Mouse (Mus musculus) MEL (cell line): Measurements from ENCODE around the gene Rfx7. TPM values are rescaled to one million over a fixed set of nuclear protein-coding genes. Genes with fewer than 3 reads are reported as not detected.
"Not testable (repeated sequence)": the region's sequence is repeated elsewhere in the genome, so short reads cannot be mapped to it uniquely, and the experiment has no call there.

Source experiments
- DNase-seq: peaks from one replicate; pipeline ENCODE4 v3.0.0; 2011; ENCODE audit warnings: low read depth, low spot score
- H3K27ac ChIP-seq: 2 replicates; pipeline ENCODE4 v1.5.1; 2012; ENCODE audit warnings: low read depth, mild to moderate bottlenecking, control low read depth, low read length, moderate library complexity; ENCODE audit not compliant: control insufficient read depth
- H3K27me3 ChIP-seq, 2 experiments: fragments of 150-350 bp in 1 of 2; sonication (generic) in 1 of 2; 2 replicates each; pipeline ENCODE4 v1.6.1; 2012; ENCODE audit warnings: low read length in 2 of 2, mild to moderate bottlenecking in 2 of 2, improper control_type of control experiment in 1 of 2, moderate library complexity in 1 of 2; ENCODE audit not compliant: insufficient read depth in 2 of 2, control insufficient read depth in 1 of 2
- H3K36me3 ChIP-seq, 2 experiments: 2 replicates each; pipeline ENCODE4 v1.6.1; 2012 to 2014; ENCODE audit warnings: low read length in 2 of 2, improper control_type of control experiment in 1 of 2, inconsistent platforms in 1 of 2, mild to moderate bottlenecking in 1 of 2; ENCODE audit not compliant: insufficient read depth in 2 of 2, control insufficient read depth in 1 of 2
- H3K4me1 ChIP-seq, 2 experiments: fragments of 150-350 bp in 1 of 2; sonication (generic) in 1 of 2; 2 replicates each; pipeline ENCODE4 v1.6.1; 2012; ENCODE audit warnings: low read length in 2 of 2, improper control_type of control experiment in 1 of 2, mild to moderate bottlenecking in 1 of 2; ENCODE audit not compliant: insufficient read depth in 2 of 2, control insufficient read depth in 1 of 2
- H3K4me3 ChIP-seq, 2 experiments: fragments of 150-350 bp in 1 of 2; sonication (generic) in 1 of 2; 2 replicates each; pipeline ENCODE4 v1.5.1; 2012; ENCODE audit warnings: low read depth in 2 of 2, low read length in 2 of 2, mild to moderate bottlenecking in 2 of 2, moderate library complexity in 2 of 2, control low read depth in 1 of 2, improper control_type of control experiment in 1 of 2; ENCODE audit not compliant: control insufficient read depth in 1 of 2, insufficient read depth in 1 of 2
- H3K79me2 ChIP-seq: 2 replicates; pipeline ENCODE4 v1.6.1; 2012; ENCODE audit warnings: mild to moderate bottlenecking, low read length, moderate library complexity; ENCODE audit not compliant: control insufficient read depth, poor library complexity, insufficient read depth
- H3K9ac ChIP-seq: 2 replicates; pipeline ENCODE4 v1.6.1; 2012; ENCODE audit warnings: low read depth, mild to moderate bottlenecking, control low read depth, low read length, moderate library complexity; ENCODE audit not compliant: control insufficient read depth, poor library complexity, severe bottlenecking
- H3K9me3 ChIP-seq: fragments of 150-350 bp; sonication (generic); replicated peaks from 2 replicates; pipeline ENCODE4 v1.6.1; 2012; ENCODE audit warnings: mild to moderate bottlenecking, low read length, improper control_type of control experiment, moderate library complexity; ENCODE audit not compliant: insufficient read depth
- CHD1 ChIP-seq: IDR thresholded peaks from 2 replicates; pipeline ENCODE4 v1.6.1; 2012; ENCODE audit warnings: low read depth, mild to moderate bottlenecking, inconsistent platforms, low read length, improper control_type of control experiment
- EP300 ChIP-seq, 2 experiments: IDR thresholded peaks; 2 replicates each; pipeline ENCODE4 v1.6.1; 2011; ENCODE audit warnings: improper control_type of control experiment in 2 of 2, low read length in 2 of 2, low read depth in 1 of 2, mild to moderate bottlenecking in 1 of 2
- GABPA ChIP-seq: IDR thresholded peaks from 2 replicates; pipeline ENCODE4 v1.6.1; 2012; ENCODE audit warnings: low read depth, mild to moderate bottlenecking, inconsistent platforms, low read length, improper control_type of control experiment, moderate library complexity
- GATA1 ChIP-seq: IDR thresholded peaks from 2 replicates; pipeline ENCODE4 v1.6.1; 2011; ENCODE audit warnings: low read depth, low read length, improper control_type of control experiment
- HCFC1 ChIP-seq: IDR thresholded peaks from 2 replicates; pipeline ENCODE4 v1.6.1; 2012; ENCODE audit warnings: low read depth, mild to moderate bottlenecking, inconsistent platforms, low read length, improper control_type of control experiment, moderate library complexity
- KAT2A ChIP-seq: conservative IDR thresholded peaks from 2 replicates; pipeline ENCODE4 v1.6.1; 2012; ENCODE audit warnings: low read depth, low read length, improper control_type of control experiment, inconsistent platforms
- MAX ChIP-seq: IDR thresholded peaks from 2 replicates; pipeline ENCODE4 v1.6.1; 2011; ENCODE audit warnings: low read length, improper control_type of control experiment
- MEF2A ChIP-seq: IDR thresholded peaks from 2 replicates; pipeline ENCODE4 v1.6.1; 2014; ENCODE audit warnings: low read depth, mild to moderate bottlenecking, inconsistent platforms, low read length, improper control_type of control experiment; ENCODE audit not compliant: poor library complexity, insufficient replicate concordance, severe bottlenecking; ENCODE audit errors: extremely low read depth
- MXI1 ChIP-seq: IDR thresholded peaks from 2 replicates; pipeline ENCODE4 v1.6.1; 2011; ENCODE audit warnings: mild to moderate bottlenecking, low read depth, low read length, improper control_type of control experiment
- NELFE ChIP-seq: IDR thresholded peaks from 2 replicates; pipeline ENCODE4 v1.6.1; 2011; ENCODE audit warnings: low read depth, low read length, improper control_type of control experiment
- POLR2AphosphoS2 ChIP-seq: IDR thresholded peaks from 2 replicates; pipeline ENCODE4 v1.6.1; 2011; ENCODE audit warnings: low read length, improper control_type of control experiment
- RCOR1 ChIP-seq: IDR thresholded peaks from 2 replicates; pipeline ENCODE4 v1.6.1; 2012; ENCODE audit warnings: low read depth, mild to moderate bottlenecking, inconsistent platforms, low read length, improper control_type of control experiment
- SIN3A ChIP-seq: IDR thresholded peaks from 2 replicates; pipeline ENCODE4 v1.6.1; 2012; ENCODE audit warnings: low read length, improper control_type of control experiment, inconsistent platforms
- TAL1 ChIP-seq: IDR thresholded peaks from 2 replicates; pipeline ENCODE4 v1.6.1; 2012; ENCODE audit warnings: mild to moderate bottlenecking, inconsistent platforms, low read length, moderate library complexity, mixed read lengths
- TCF12 ChIP-seq: IDR thresholded peaks from 2 replicates; pipeline ENCODE4 v1.6.1; 2014; ENCODE audit warnings: low read depth, mild to moderate bottlenecking, inconsistent platforms, low read length, improper control_type of control experiment, moderate library complexity
- USF1 ChIP-seq: IDR thresholded peaks from 2 replicates; pipeline ENCODE4 v1.6.1; 2014; ENCODE audit warnings: low read depth, mild to moderate bottlenecking, inconsistent platforms, low read length, improper control_type of control experiment, moderate library complexity
- USF2 ChIP-seq, 2 experiments: IDR thresholded peaks; 2 replicates each; pipeline ENCODE4 v1.6.1; 2011 to 2012; ENCODE audit warnings: improper control_type of control experiment in 2 of 2, low read length in 2 of 2, borderline replicate concordance in 1 of 2, inconsistent platforms in 1 of 2, low read depth in 1 of 2, mild to moderate bottlenecking in 1 of 2; ENCODE audit not compliant: insufficient read depth in 1 of 2
- ZNF384 ChIP-seq: IDR thresholded peaks from 2 replicates; pipeline ENCODE4 v1.6.1; 2012; ENCODE audit warnings: low read depth, mild to moderate bottlenecking, inconsistent platforms, low read length, improper control_type of control experiment
- polyA plus RNA-seq, 2 experiments: library from polyadenylated mRNA; stranded (reverse) in 1 of 2; unstranded in 1 of 2; fragments of >175 nt in 1 of 2; fragments of >200 nt in 1 of 2; gene quantifications; 2 replicates each; pipeline versions ENCODE4 v1.2.1 to v1.2.4; 2012; ENCODE audit warnings: low replicate concordance in 2 of 2, low read depth in 1 of 2; ENCODE audit not compliant: insufficient read length in 2 of 2, insufficient read depth in 1 of 2, missing spikeins in 1 of 2
- total RNA-seq: library from RNA; depleted of rRNA; stranded (reverse); fragments of 300-350 nt; gene quantifications from 2 replicates; pipeline ENCODE4 v1.2.3, GENCODE M21; 2012

Rfx7 gene
- total and polyA plus RNA-seq, 3 experiments, result 6.2 to 30.5 (median 19.9) TPM

- TF ChIP-seq USF1 (peak; percentile 96), TAL1 (no peak), SIN3A (peak; percentile 77; the same call in 1 of the 2 replicates), RCOR1 (0 out of 2 replicates have a peak, but pooled peaks have one; percentile 31)
These were observed 108.0 kb downstream of the Rfx7 start (continued) for GRCm38 (mm10) chr9:72639843-72640621.

DNA sequence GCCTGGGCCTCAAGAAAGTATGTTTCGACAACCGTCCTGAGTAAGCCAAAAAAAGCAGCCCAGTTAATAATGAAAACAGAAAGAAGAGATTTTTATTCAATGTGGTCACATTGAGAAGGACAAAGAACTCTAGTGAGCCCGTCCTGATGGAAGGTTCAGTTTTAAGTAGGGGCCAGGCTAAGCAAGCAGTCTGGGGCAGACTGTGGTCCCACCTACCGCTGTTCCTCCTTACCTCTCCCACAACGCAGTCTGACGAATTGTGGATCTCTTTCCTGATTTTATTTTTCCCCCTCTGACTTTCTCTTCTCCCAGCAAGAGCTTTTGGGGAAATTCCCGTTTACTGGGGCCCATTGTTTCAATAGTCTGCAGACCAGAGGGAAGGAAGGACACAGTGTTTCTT, 108.6 kb downstream of the Rfx7 start:
- Histone ChIP-seq H3K79me2 (peaks cover 2% of the 10 kb centered on the region; the same call in 1 of the 2 replicates), H3K4me3 (peak overlapping the region; percentile 50 to 58), H3K27ac (peak overlapping the region; percentile 72), H3K27me3 (no peaks in the 10 kb centered on the region), H3K4me1 (peaks cover 7 to 15% of the 10 kb centered on the region in 2 experiments), H3K9me3 (no peaks in the 10 kb centered on the region), H3K36me3 (peaks cover 0 to 13% of the 10 kb centered on the region in 2 experiments; a peak in 2 of 4 replicates), H3K9ac (peak overlapping the region; percentile 79)
- no peak for TF ChIP-seq TAL1
- TF ChIP-seq KAT2A, result no peak
- no peak for DNase-seq

- TF ChIP-seq NELFE (no peak), MAX (no peak), CHD1 (no peak), POLR2AphosphoS2 (no peak), GABPA (no peak), EP300 (IDR thresholded peaks at IDR 0.05; ENCODE audit: low read depth in 1 of 2, low read length in 2 of 2) (no peak), ZNF384 (no peak), TCF12 (no peak), MEF2A (no peak), MXI1 (no peak), GATA1 (no peak), HCFC1 (no peak), SIN3A (no peak), USF2 (IDR thresholded peaks at IDR 0.05; ENCODE audit: borderline replicate concordance in 1 of 2, insufficient read depth in 1 of 2, low read depth in 1 of 2, low read length in 2 of 2) (no peak)
- H3K4me1 ChIP-seq, result peaks cover 7 to 15% of the 10 kb centered on the region in 2 experiments
- peaks cover 0 to 13% of the 10 kb centered on the region in 2 experiments; a peak in 2 of 4 replicates for H3K36me3 ChIP-seq
- peaks cover 2% of the 10 kb centered on the region; the same call in 1 of the 2 replicates for H3K79me2 ChIP-seq
- no peak for DNase-seq
- no peaks in the 10 kb centered on the region for H3K9me3 ChIP-seq
- H3K27ac ChIP-seq, result no peak overlapping the region
- no peaks in the 10 kb centered on the region for H3K27me3 ChIP-seq
- H3K4me3 ChIP-seq, result no peak overlapping the region
- no peak overlapping the region for H3K9ac ChIP-seq
These were observed 109.1 kb downstream of the Rfx7 start for GRCm38 (mm10) chr9:72641093-72641680.

- H3K4me1 ChIP-seq, result peaks cover 7 to 15% of the 10 kb centered on the region in 2 experiments
- not testable (repeated sequence) for H3K79me2 ChIP-seq, H3K27ac ChIP-seq, H3K27me3 ChIP-seq, H3K9me3 ChIP-seq, DNase-seq, H3K4me3 ChIP-seq, H3K9ac ChIP-seq
- peaks cover 0 to 13% of the 10 kb centered on the region in 2 experiments; a peak in 2 of 4 replicates for H3K36me3 ChIP-seq
These were observed 110.9 kb downstream of the Rfx7 start for GRCm38 (mm10) chr9:72642756-72643447.
